Mouse (Mus musculus) kidney, adult 2 months (tissue): ENCODE measurements around the gene Erc2.

ENCODE experiments used
- CTCF ChIP-seq: fragments of 200-500 bp; conservative IDR thresholded peaks from 2 replicates; pipeline ENCODE4 v1.5.1; 2011; ENCODE audit warnings: low read depth, mild to moderate bottlenecking, control low read depth, low read length, moderate library complexity, mixed read lengths; ENCODE audit not compliant: insufficient read depth, insufficient read length
- POLR2A ChIP-seq: fragments of 200-500 bp; IDR thresholded peaks from one replicate; pipeline ENCODE4 v1.6.1; 2011; ENCODE audit warnings: low read depth, low read length, control low read depth

DNA sequence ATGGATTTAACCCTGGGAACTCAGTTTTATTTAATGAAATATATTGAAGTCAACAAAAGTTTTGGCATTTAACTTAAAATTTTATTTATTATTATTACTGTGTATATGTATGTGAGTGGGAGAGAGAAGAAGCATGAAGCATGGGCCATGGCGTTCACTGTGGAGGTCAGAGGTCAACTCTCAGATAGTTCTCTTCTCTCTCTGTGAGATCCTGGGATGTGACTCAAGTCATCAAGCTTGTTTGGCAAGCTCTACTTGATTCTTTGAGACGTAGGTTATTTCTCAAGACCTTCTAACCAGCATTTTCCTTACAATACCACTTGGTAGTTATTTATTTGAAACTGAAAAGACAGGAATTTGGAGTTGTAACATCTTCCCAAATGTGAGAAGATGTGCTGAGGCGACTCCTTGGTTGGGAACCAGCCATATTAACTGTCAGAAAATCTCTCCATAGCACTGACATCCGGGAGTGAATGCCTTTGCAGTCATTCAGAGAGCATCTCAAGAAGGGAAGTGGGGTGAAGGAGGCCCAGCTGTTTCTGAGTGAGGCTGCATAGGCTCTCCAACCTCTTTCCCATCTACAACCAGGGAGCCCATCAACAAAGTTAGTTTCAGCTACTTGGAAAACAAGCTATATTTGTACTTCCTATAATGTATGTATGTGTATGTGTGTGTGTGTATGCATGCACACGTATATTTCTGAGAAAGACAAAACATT, 299.6 kb downstream of the Erc2 start:
- TF ChIP-seq CTCF, result no peak
- no peak for TF ChIP-seq POLR2A
